Mouse (Mus musculus) thymus, adult 2 months (tissue): ENCODE measurements around the gene Pram1.

ENCODE experiments used
- CTCF ChIP-seq: fragments of 200-500 bp; IDR thresholded peaks from 2 replicates; pipeline ENCODE4 v1.5.1; 2012; ENCODE audit warnings: mild to moderate bottlenecking, control low read depth, low read length, moderate library complexity, borderline replicate concordance; ENCODE audit not compliant: control insufficient read depth, poor library complexity, insufficient read depth; ENCODE audit errors: extremely low read depth
- POLR2A ChIP-seq: fragments of 200-500 bp; IDR thresholded peaks from 2 replicates; pipeline ENCODE4 v1.6.1; 2012; ENCODE audit warnings: mild to moderate bottlenecking, low read length, control low read depth, moderate library complexity; ENCODE audit not compliant: control insufficient read depth, poor library complexity, insufficient read depth; ENCODE audit errors: extremely low read depth

GRCm38 (mm10) chr17:33637038-33637437, 818 bp upstream of the Pram1 start:
- TF ChIP-seq CTCF (no peak), POLR2A (no peak)
